Mouse (Mus musculus) stomach, postnatal 0 days (tissue): Measurements from ENCODE around the gene Mboat2.

Experiments
- CTCF ChIP-seq: IDR thresholded peaks from 2 replicates; pipeline ENCODE4 v1.5.1; 2016; ENCODE audit warnings: antibody characterized with exemption, low read depth, mild to moderate bottlenecking, moderate library complexity
- EP300 ChIP-seq: optimal IDR thresholded peaks from 2 replicates; pipeline ENCODE3; 2016; ENCODE audit warnings: antibody characterized with exemption

DNA sequence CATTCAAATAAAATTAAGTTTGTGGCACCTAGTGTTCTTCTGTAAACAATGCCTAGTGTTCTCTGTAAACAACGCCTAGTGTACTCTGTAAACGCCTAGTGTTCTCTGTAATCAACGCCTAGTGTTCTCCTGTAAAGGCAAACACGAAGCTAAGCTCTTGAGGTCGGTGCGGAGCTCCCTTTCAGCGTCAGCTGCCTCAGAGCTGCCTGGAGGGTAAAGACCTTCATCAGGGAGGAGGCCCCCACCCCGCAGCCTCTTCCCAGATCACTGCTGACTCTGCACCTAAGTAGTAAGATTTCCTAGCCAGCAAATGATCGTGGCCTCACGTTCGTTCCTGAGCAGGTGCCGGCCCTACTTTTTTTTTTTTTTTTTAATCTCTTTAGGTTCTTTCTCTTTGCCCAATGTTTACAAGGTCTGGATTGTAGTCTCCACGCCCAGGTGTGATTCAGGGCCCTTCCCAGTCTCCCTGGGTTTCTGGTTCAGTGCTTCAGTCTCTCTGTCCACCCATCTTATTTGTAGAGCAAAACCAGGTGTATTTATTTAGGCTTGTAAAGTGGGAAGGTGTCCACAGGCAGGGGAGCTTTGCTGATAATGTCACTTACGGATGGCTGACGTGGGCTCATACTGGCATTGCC, 181.2 kb downstream of the Mboat2 start:
- TF ChIP-seq CTCF (no peak), EP300 (no peak)
